Mouse (Mus musculus) CH12.LX (cell line): ENCODE results near the gene Ncor2. TPM values are rescaled to one million over a fixed set of nuclear protein-coding genes. Genes with fewer than 3 reads are reported as not detected.

Source experiments
- DNase-seq: peaks from one replicate; pipeline ENCODE4 v3.0.0-alpha.2; 2013; ENCODE audit errors: extremely low read depth
- H3K27ac ChIP-seq: 2 replicates; pipeline ENCODE4 v1.5.1; 2012; ENCODE audit warnings: low read depth, mild to moderate bottlenecking, control low read depth, moderate library complexity; ENCODE audit not compliant: insufficient read depth
- H3K27me3 ChIP-seq: replicated peaks from 2 replicates; pipeline ENCODE3; 2012; ENCODE audit warnings: inconsistent platforms
- H3K36me3 ChIP-seq, 2 experiments: replicated peaks in 1 of 2; 2 replicates each; pipeline versions ENCODE3 to v1.6.1; 2012; ENCODE audit warnings: inconsistent platforms in 1 of 2, low read length in 1 of 2, mild to moderate bottlenecking in 1 of 2, mixed read lengths in 1 of 2, moderate library complexity in 1 of 2; ENCODE audit not compliant: control insufficient read depth in 1 of 2, insufficient read depth in 1 of 2
- H3K4me1 ChIP-seq, 2 experiments: 2 replicates each; pipeline ENCODE4 v1.6.1; 2012; ENCODE audit warnings: inconsistent platforms in 1 of 2, moderate library complexity in 1 of 2; ENCODE audit not compliant: insufficient read depth in 2 of 2, control insufficient read depth in 1 of 2
- H3K4me2 ChIP-seq: 2 replicates; pipeline ENCODE4 v1.6.1; 2012; ENCODE audit warnings: low read depth, mild to moderate bottlenecking, control low read depth; ENCODE audit not compliant: poor library complexity, insufficient read depth, severe bottlenecking
- H3K4me3 ChIP-seq, 3 experiments: fragments of 150-350 bp in 1 of 3; sonication (generic) in 1 of 3; replicated peaks in 1 of 3; 2 replicates each; pipeline versions ENCODE3 to v1.5.1; 2011 to 2012; ENCODE audit warnings: low read depth in 2 of 3, low read length in 2 of 3, mild to moderate bottlenecking in 2 of 3, moderate library complexity in 2 of 3, control low read depth in 1 of 3, improper control_type of control experiment in 1 of 3, inconsistent platforms in 1 of 3, mixed read lengths in 1 of 3; ENCODE audit not compliant: poor library complexity in 1 of 3
- H3K79me2 ChIP-seq: replicated peaks from 2 replicates; pipeline ENCODE4 v1.6.1; 2012; ENCODE audit warnings: mild to moderate bottlenecking, moderate library complexity; ENCODE audit not compliant: control insufficient read depth, poor library complexity, insufficient read depth, severe bottlenecking; ENCODE audit errors: extremely low read depth
- H3K9ac ChIP-seq: 2 replicates; pipeline ENCODE4 v1.6.1; 2012; ENCODE audit warnings: low read depth, mild to moderate bottlenecking, control low read depth, moderate library complexity; ENCODE audit not compliant: insufficient read depth
- H3K9me3 ChIP-seq: replicated peaks from 2 replicates; pipeline ENCODE3; 2012; ENCODE audit warnings: low read length, inconsistent platforms, mixed read lengths
- CHD1 ChIP-seq: IDR thresholded peaks from 2 replicates; pipeline ENCODE4 v1.6.1; 2012; ENCODE audit warnings: low read depth, low read length, improper control_type of control experiment, inconsistent platforms
- E2F4 ChIP-seq: IDR thresholded peaks from 2 replicates; pipeline ENCODE4 v1.6.1; 2011; ENCODE audit warnings: low read depth, low read length, improper control_type of control experiment; ENCODE audit not compliant: insufficient replicate concordance
- EP300 ChIP-seq: IDR thresholded peaks from 2 replicates; pipeline ENCODE4 v1.6.1; 2011; ENCODE audit warnings: low read length, improper control_type of control experiment
- ETS1 ChIP-seq: conservative IDR thresholded peaks from 2 replicates; pipeline ENCODE4 v1.6.1; 2012; ENCODE audit warnings: low read depth, mild to moderate bottlenecking, inconsistent platforms, low read length, improper control_type of control experiment, moderate library complexity
- GABPA ChIP-seq: IDR thresholded peaks from 2 replicates; pipeline ENCODE4 v1.6.1; 2012; ENCODE audit warnings: low read depth, low read length, improper control_type of control experiment, inconsistent platforms; ENCODE audit not compliant: insufficient replicate concordance
- HCFC1 ChIP-seq: IDR thresholded peaks from 2 replicates; pipeline ENCODE4 v1.6.1; 2012; ENCODE audit warnings: low read depth, mild to moderate bottlenecking, inconsistent platforms, low read length, improper control_type of control experiment
- IRF4 ChIP-seq: IDR thresholded peaks from 2 replicates; pipeline ENCODE4 v1.6.1; 2014; ENCODE audit warnings: low read depth, mild to moderate bottlenecking, inconsistent platforms, low read length, improper control_type of control experiment
- JUN ChIP-seq: IDR thresholded peaks from 2 replicates; pipeline ENCODE4 v1.6.1; 2011; ENCODE audit warnings: low read depth, mild to moderate bottlenecking, low read length, improper control_type of control experiment, moderate library complexity; ENCODE audit not compliant: insufficient read depth
- JUND ChIP-seq: conservative IDR thresholded peaks from 2 replicates; pipeline ENCODE4 v1.6.1; 2011; ENCODE audit warnings: low read depth, low read length, improper control_type of control experiment
- MAFK ChIP-seq: IDR thresholded peaks from 2 replicates; pipeline ENCODE4 v1.6.1; 2011; ENCODE audit warnings: low read length, improper control_type of control experiment; ENCODE audit not compliant: insufficient replicate concordance
- MAX ChIP-seq: IDR thresholded peaks from 2 replicates; pipeline ENCODE4 v1.6.1; 2011; ENCODE audit warnings: low read length, improper control_type of control experiment
- MAZ ChIP-seq: IDR thresholded peaks from 2 replicates; pipeline ENCODE4 v1.6.1; 2012; ENCODE audit warnings: low read depth, mild to moderate bottlenecking, inconsistent platforms, low read length, improper control_type of control experiment, moderate library complexity
- MEF2A ChIP-seq: IDR thresholded peaks from 2 replicates; pipeline ENCODE4 v1.6.1; 2014; ENCODE audit warnings: low read depth, mild to moderate bottlenecking, inconsistent platforms, low read length, improper control_type of control experiment, borderline replicate concordance
- MXI1 ChIP-seq: IDR thresholded peaks from 2 replicates; pipeline ENCODE4 v1.6.1; 2011; ENCODE audit warnings: mild to moderate bottlenecking, low read depth, low read length, improper control_type of control experiment
- NELFE ChIP-seq: IDR thresholded peaks from 2 replicates; pipeline ENCODE4 v1.6.1; 2011; ENCODE audit warnings: low read depth, low read length, improper control_type of control experiment
- NRF1 ChIP-seq: IDR thresholded peaks from 2 replicates; pipeline ENCODE4 v1.6.1; 2014; ENCODE audit warnings: low read depth, mild to moderate bottlenecking, inconsistent platforms, low read length, improper control_type of control experiment, moderate library complexity
- PAX5 ChIP-seq: IDR thresholded peaks from 2 replicates; pipeline ENCODE4 v1.6.1; 2012; ENCODE audit warnings: low read length, inconsistent platforms, mixed read lengths
- POLR2A ChIP-seq: IDR thresholded peaks from 2 replicates; pipeline ENCODE4 v1.6.1; 2011; ENCODE audit warnings: low read depth, mild to moderate bottlenecking, improper control_type of control experiment, low read length
- POLR2AphosphoS2 ChIP-seq: IDR thresholded peaks from 2 replicates; pipeline ENCODE4 v1.6.1; 2011; ENCODE audit warnings: low read depth, low read length, improper control_type of control experiment
- RAD21 ChIP-seq: IDR thresholded peaks from 2 replicates; pipeline ENCODE4 v1.6.1; 2011; ENCODE audit warnings: low read depth, mild to moderate bottlenecking, low read length, improper control_type of control experiment, moderate library complexity
- RCOR1 ChIP-seq: conservative IDR thresholded peaks from 2 replicates; pipeline ENCODE4 v1.6.1; 2012; ENCODE audit warnings: low read depth, mild to moderate bottlenecking, inconsistent platforms, low read length, improper control_type of control experiment
- SIN3A ChIP-seq: IDR thresholded peaks from 2 replicates; pipeline ENCODE4 v1.6.1; 2012; ENCODE audit warnings: low read length, improper control_type of control experiment, inconsistent platforms
- TBP ChIP-seq: conservative IDR thresholded peaks from 2 replicates; pipeline ENCODE4 v1.6.1; 2011; ENCODE audit warnings: low read depth, low read length, improper control_type of control experiment
- TCF12 ChIP-seq: IDR thresholded peaks from 2 replicates; pipeline ENCODE4 v1.6.1; 2014; ENCODE audit warnings: low read depth, mild to moderate bottlenecking, inconsistent platforms, low read length, improper control_type of control experiment
- USF1 ChIP-seq: IDR thresholded peaks from 2 replicates; pipeline ENCODE4 v1.6.1; 2014; ENCODE audit warnings: low read depth, mild to moderate bottlenecking, inconsistent platforms, low read length, improper control_type of control experiment
- USF2 ChIP-seq: conservative IDR thresholded peaks from 2 replicates; pipeline ENCODE4 v1.6.1; 2011; ENCODE audit warnings: low read depth, low read length, improper control_type of control experiment
- ZKSCAN1 ChIP-seq: IDR thresholded peaks from 2 replicates; pipeline ENCODE4 v1.6.1; 2012; ENCODE audit warnings: low read depth, inconsistent platforms, low read length, improper control_type of control experiment, borderline replicate concordance
- dilution Hi-C: fragments of 300-500 bp; cut with MboI; formaldehyde crosslinking; loops from 2 replicates; pipeline ENCODE4 v1.14.3; 2020; ENCODE audit warnings: low sequenced_read_pairs; ENCODE audit not compliant: extremely low pct_unique_long_range_greater_than_20kb, extremely low pct_ligation_motif_present
- in situ Hi-C: fragments of 300-500 bp; cut with MboI; formaldehyde crosslinking; loops from 3 replicates; pipeline ENCODE4 v1.14.3; 2019; ENCODE audit warnings: low sequenced_read_pairs, low pct_ligation_motif_present, low pct_unique_long_range_greater_than_20kb, mixed read lengths
- polyA plus RNA-seq: library from polyadenylated mRNA; unstranded; fragments of >175 nt; gene quantifications from 2 replicates; pipeline ENCODE4 v1.2.1, GENCODE M21; 2012; ENCODE audit warnings: low read depth; ENCODE audit not compliant: insufficient read length
- total RNA-seq, 2 experiments: library from RNA; depleted of rRNA; stranded (reverse); fragments of 300-350 nt in 1 of 2; fragments of >200 nt in 1 of 2; gene quantifications; 2 replicates each; pipeline ENCODE4 v1.2.3; 2012 to 2014

Gene Ncor2
- total and polyA plus RNA-seq, 3 experiments: 3.9 to 44.7 (median 10.8) TPM

DNA sequence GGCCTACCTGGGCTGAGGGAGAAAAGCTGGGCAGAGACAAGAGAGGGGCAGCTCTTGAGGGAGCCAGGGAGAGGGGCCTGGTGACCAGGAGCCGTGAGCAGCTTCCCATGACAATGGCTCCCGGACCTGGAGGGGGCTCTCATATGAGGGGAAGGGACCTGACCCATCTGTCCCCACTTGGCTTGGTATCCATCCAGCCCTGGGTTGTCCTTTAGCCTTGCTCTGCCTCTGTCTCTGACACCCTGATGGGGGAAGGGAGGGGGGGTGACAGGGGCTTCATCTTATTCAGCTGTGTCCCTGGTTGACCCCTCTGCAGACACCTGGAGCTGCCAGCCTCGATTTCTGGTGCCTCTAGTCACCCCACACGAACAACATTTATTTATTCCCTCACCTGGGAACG lies 44.9 kb upstream of the Ncor2 start:
- DNase-seq: no peak
- Histone ChIP-seq H3K27me3 (peaks cover 28% of the 10 kb centered on the region), H3K4me3 (no peak overlapping the region), H3K79me2 (no peaks in the 10 kb centered on the region), H3K9ac (no peak overlapping the region), H3K9me3 (peaks cover 22% of the 10 kb centered on the region), H3K4me2 (no peak overlapping the region), H3K4me1 (no peaks in the 10 kb centered on the region), H3K27ac (no peak overlapping the region), H3K36me3 (no peaks in the 10 kb centered on the region)
- in situ Hi-C loops: no loop called here
- dilution Hi-C loops: no loop called here
- TF ChIP-seq USF2 (no peak), MAX (no peak), SIN3A (no peak), MXI1 (no peak), ETS1 (no peak), MAFK (no peak), GABPA (no peak), RAD21 (no peak), TBP (no peak), IRF4 (no peak), POLR2AphosphoS2 (no peak), RCOR1 (no peak), E2F4 (no peak), JUND (no peak), CHD1 (no peak), POLR2A (no peak), NELFE (no peak), MEF2A (no peak), JUN (no peak), PAX5 (no peak)
- TF ChIP-seq, all 38 proteins: peak for 0

DNA sequence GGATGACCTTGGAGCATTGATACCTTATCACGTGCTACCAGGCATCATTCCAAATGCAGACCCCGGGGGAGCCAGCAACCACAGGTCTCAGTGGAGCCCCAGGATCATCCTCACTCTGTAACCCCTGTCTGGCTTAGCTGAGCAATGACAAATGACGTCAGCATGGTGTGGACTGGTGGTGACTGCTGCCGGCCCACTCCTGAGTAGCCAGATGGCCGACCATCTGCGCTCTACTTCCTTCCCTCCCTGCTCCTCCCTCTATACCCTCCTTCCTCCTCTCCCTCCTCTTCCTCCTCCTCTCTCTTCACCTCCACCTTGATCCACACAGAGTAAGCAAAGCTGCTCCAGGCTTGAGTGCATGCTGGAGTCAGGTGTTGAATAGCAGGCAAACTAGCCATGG lies 43.7 kb upstream of the Ncor2 start:
- H3K79me2 ChIP-seq: no peaks in the 10 kb centered on the region
- no peak overlapping the region for H3K27ac ChIP-seq
- no peaks in the 10 kb centered on the region for H3K4me1 ChIP-seq
- no peak overlapping the region for H3K4me3 ChIP-seq
- H3K27me3 ChIP-seq: peaks cover 38% of the 10 kb centered on the region
- TF ChIP-seq ETS1 (no peak), EP300 (no peak), USF1 (no peak), HCFC1 (no peak), E2F4 (no peak), POLR2AphosphoS2 (no peak), MAX (no peak), TCF12 (no peak), MAZ (no peak), ZKSCAN1 (no peak), NRF1 (no peak), JUND (no peak)
- H3K9ac ChIP-seq: no peak overlapping the region
- dilution Hi-C loops: no loop called here
- no peaks in the 10 kb centered on the region for H3K36me3 ChIP-seq
- no peak for DNase-seq
- peaks cover 14% of the 10 kb centered on the region for H3K9me3 ChIP-seq
- in situ Hi-C loops: no loop called here
- H3K4me2 ChIP-seq: no peak overlapping the region
